Mouse (Mus musculus) lung, postnatal 0 days (tissue): Measurements from ENCODE around the gene Gm28048. TPM values are rescaled to one million over a fixed set of nuclear protein-coding genes. Genes with fewer than 3 reads are reported as not detected.

Source experiments
- ATAC-seq: fragments of 200-750 bp; cut with Nextera tagmentation; 2 replicates; pipeline ENCODE4 v1.8.0; 2017; ENCODE audit warnings: moderate library complexity
- DNase-seq: peaks from one replicate; pipeline ENCODE4 v3.0.0-alpha.2; 2016; ENCODE audit warnings: low spot score
- H3K27ac ChIP-seq: fragments of 300-500 bp; sonication (generic); 2 replicates; pipeline ENCODE4 v1.5.1; 2014; ENCODE audit warnings: antibody characterized with exemption, mild to moderate bottlenecking, low read length, mixed read lengths
- H3K27me3 ChIP-seq: fragments of 300-500 bp; sonication (generic); replicated peaks from 2 replicates; pipeline ENCODE4 v1.6.1; 2014; ENCODE audit warnings: low read length, mixed read lengths; ENCODE audit not compliant: insufficient read depth
- H3K36me3 ChIP-seq: fragments of 300-500 bp; sonication (generic); 2 replicates; pipeline ENCODE4 v1.6.1; 2014; ENCODE audit warnings: low read length, mixed read lengths; ENCODE audit not compliant: insufficient read depth
- H3K4me1 ChIP-seq: fragments of 300-500 bp; sonication (generic); 2 replicates; pipeline ENCODE4 v1.6.1; 2014; ENCODE audit warnings: antibody characterized with exemption, low read depth, low read length, mixed read lengths; ENCODE audit not compliant: insufficient read depth
- H3K4me2 ChIP-seq: fragments of 300-500 bp; sonication (generic); replicated peaks from 2 replicates; pipeline ENCODE4 v1.6.1; 2014; ENCODE audit warnings: low read depth, mild to moderate bottlenecking, low read length, moderate library complexity, mixed read lengths
- H3K4me3 ChIP-seq: fragments of 300-500 bp; sonication (generic); 2 replicates; pipeline ENCODE4 v1.5.1; 2014; ENCODE audit warnings: low read depth, low read length
- H3K9ac ChIP-seq: fragments of 300-500 bp; sonication (generic); replicated peaks from 2 replicates; pipeline ENCODE4 v1.6.1; 2014; ENCODE audit warnings: low read depth, mild to moderate bottlenecking
- H3K9me3 ChIP-seq: fragments of 300-500 bp; sonication (generic); 2 replicates; pipeline ENCODE4 v1.6.1; 2016; ENCODE audit warnings: low read length, mixed read lengths
- CTCF ChIP-seq: IDR thresholded peaks from 2 replicates; pipeline ENCODE4 v1.5.1; 2016; ENCODE audit warnings: antibody characterized with exemption, mild to moderate bottlenecking
- EP300 ChIP-seq: IDR thresholded peaks from 2 replicates; pipeline ENCODE4 v1.6.1; 2016; ENCODE audit warnings: antibody characterized with exemption, mild to moderate bottlenecking, control low read depth
- WGBS: fragments of 180-500 bp; shearing (Covaris S2); extraction: QIAGEN DNeasy Blood & Tissue Kit; methylation state at CpG from one replicate; pipeline ENCODE4 v1.1.7; 2014; 5-methylcytosine and 5-hydroxymethylcytosine counted together
- polyA plus RNA-seq: library from polyadenylated mRNA; unstranded; fragments of >200 nt; fragmentation: Nextera tagmentation; extraction: Ambion mirVana; gene quantifications from 2 replicates; pipeline ENCODE4 v1.2.1, GENCODE M21; 2015

The Gm28048 gene
- polyA plus RNA-seq, 1 experiment from 2014 or later = 26.1 TPM

- ATAC-seq = no peak
- H3K9me3 ChIP-seq = no peaks in the 10 kb centered on the region
- no peaks in the 10 kb centered on the region for H3K4me1 ChIP-seq
- no peaks in the 10 kb centered on the region for H3K36me3 ChIP-seq
- no peak overlapping the region for H3K4me2 ChIP-seq
- no peak overlapping the region for H3K4me3 ChIP-seq
- no peak for DNase-seq
- no peak overlapping the region for H3K27ac ChIP-seq
- TF ChIP-seq CTCF = no peak
- no peak for TF ChIP-seq EP300
- H3K9ac ChIP-seq = no peak overlapping the region
- no peaks in the 10 kb centered on the region for H3K27me3 ChIP-seq
Observed at GRCm38 (mm10) chr11:22882926-22883325, 99.0 kb downstream of the Gm28048 start.

- Histone ChIP-seq H3K9ac (no peak overlapping the region), H3K4me2 (no peak overlapping the region), H3K27ac (no peak overlapping the region), H3K27me3 (no peaks in the 10 kb centered on the region), H3K4me3 (no peak overlapping the region), H3K4me1 (no peaks in the 10 kb centered on the region), H3K9me3 (no peaks in the 10 kb centered on the region), H3K36me3 (no peaks in the 10 kb centered on the region)
- no peak for ATAC-seq
- TF ChIP-seq EP300 (no peak), CTCF (no peak)
- no peak for DNase-seq
- WGBS = 53% methylated on average over 3 of the region's 3 CpGs
Observed at GRCm38 (mm10) chr11:22880383-22881172, 101.3 kb downstream of the Gm28048 start.

GRCm38 (mm10) chr11:22879645-22880044, 102.2 kb downstream of the Gm28048 start:
- no peaks in the 10 kb centered on the region for H3K36me3 ChIP-seq
- DNase-seq (no peak), ATAC-seq (no peak)
- no peaks in the 10 kb centered on the region for H3K9me3 ChIP-seq
- no peaks in the 10 kb centered on the region for H3K27me3 ChIP-seq
- H3K4me1 ChIP-seq = no peaks in the 10 kb centered on the region
- H3K9ac ChIP-seq = no peak overlapping the region
- no peak overlapping the region for H3K27ac ChIP-seq
- TF ChIP-seq CTCF (no peak), EP300 (no peak)
- WGBS = 60% methylated on average over 4 of the region's 4 CpGs
- no peak overlapping the region for H3K4me3 ChIP-seq
- H3K4me2 ChIP-seq = no peak overlapping the region

GRCm38 (mm10) chr11:22876680-22877330, 105.1 kb downstream of the Gm28048 start:
- TF ChIP-seq CTCF (no peak), EP300 (no peak)
- H3K4me2 ChIP-seq = no peak overlapping the region
- no peak for DNase-seq
- no peaks in the 10 kb centered on the region for H3K9me3 ChIP-seq
- no peak overlapping the region for H3K9ac ChIP-seq
- no peaks in the 10 kb centered on the region for H3K36me3 ChIP-seq
- H3K27me3 ChIP-seq = no peaks in the 10 kb centered on the region
- H3K4me1 ChIP-seq = peaks cover 16% of the 10 kb centered on the region; the same call in 1 of the 2 replicates
- H3K27ac ChIP-seq = no peak overlapping the region
- WGBS = 67% methylated on average over 3 of the region's 3 CpGs
- no peak for ATAC-seq
- no peak overlapping the region for H3K4me3 ChIP-seq

- ATAC-seq (no peak), DNase-seq (no peak)
- Histone ChIP-seq H3K36me3 (no peaks in the 10 kb centered on the region), H3K4me2 (no peak overlapping the region), H3K27me3 (no peaks in the 10 kb centered on the region), H3K4me1 (peaks cover 16% of the 10 kb centered on the region; the same call in 1 of the 2 replicates), H3K9ac (no peak overlapping the region), H3K27ac (no peak overlapping the region), H3K9me3 (no peaks in the 10 kb centered on the region), H3K4me3 (no peak overlapping the region)
- 83% methylated on average over 4 of the region's 4 CpGs for WGBS
- TF ChIP-seq EP300 (no peak), CTCF (no peak)
Observed at GRCm38 (mm10) chr11:22875279-22875678, 106.6 kb downstream of the Gm28048 start.

GRCm38 (mm10) chr11:22874747-22875146, 107.1 kb downstream of the Gm28048 start:
- Histone ChIP-seq H3K9me3 (no peaks in the 10 kb centered on the region), H3K9ac (no peak overlapping the region), H3K27me3 (no peaks in the 10 kb centered on the region), H3K36me3 (no peaks in the 10 kb centered on the region), H3K4me1 (peaks cover 16% of the 10 kb centered on the region; the same call in 1 of the 2 replicates), H3K27ac (no peak overlapping the region), H3K4me2 (no peak overlapping the region), H3K4me3 (no peak overlapping the region)
- TF ChIP-seq EP300 (no peak), CTCF (no peak)
- ATAC-seq (no peak), DNase-seq (no peak)
- WGBS = 84% methylated on average over 6 of the region's 6 CpGs
